Mouse (Mus musculus): ENCODE data around the gene Eras. TPM values are rescaled to one million over a fixed set of nuclear protein-coding genes. Genes with fewer than 3 reads are reported as not detected.
"Not testable (repeated sequence)": the region's sequence is repeated elsewhere in the genome, so short reads cannot be mapped to it uniquely, and the experiment has no call there.

The Eras gene
- total RNA-seq, 1 experiment from 2014 or later = not detected

- not testable (repeated sequence) for ATAC-seq (replicated peaks; ENCODE audit: low read depth, poor library complexity, severe bottlenecking)
Observed at GRCm38 (mm10) chrX:7917960-7918359, 10.4 kb downstream of the Eras start.

GRCm38 (mm10) chrX:7915669-7916068 lies 12.7 kb downstream of the Eras start:
- peak; percentile 87 for ATAC-seq (replicated peaks; ENCODE audit: low read depth, poor library complexity, severe bottlenecking)

- no peak for ATAC-seq (replicated peaks; ENCODE audit: low read depth, poor library complexity, severe bottlenecking)
Observed at GRCm38 (mm10) chrX:7910473-7910872, 17.9 kb downstream of the Eras start.

GRCm38 (mm10) chrX:7909242-7909641 lies 19.2 kb downstream of the Eras start, which contains the start of gene Gm10490:
TSS of gene Gm10490 (plus strand) at chrX:7909542.
- ATAC-seq (replicated peaks; ENCODE audit: low read depth, poor library complexity, severe bottlenecking) = not testable (repeated sequence)

- ATAC-seq (replicated peaks; ENCODE audit: low read depth, poor library complexity, severe bottlenecking) = no peak
Observed at GRCm38 (mm10) chrX:7907735-7908134, 20.7 kb downstream of the Eras start, which contains the start of gene Gm10491. TSS of gene Gm10491 (minus strand) at chrX:7907835.

GRCm38 (mm10) chrX:7904441-7904840 lies 24.0 kb downstream of the Eras start:
- ATAC-seq (replicated peaks; ENCODE audit: low read depth, poor library complexity, severe bottlenecking) = no peak

- ATAC-seq (replicated peaks; ENCODE audit: low read depth, poor library complexity, severe bottlenecking) = peak; percentile 95
Observed at GRCm38 (mm10) chrX:7898880-7899874, 29.2 kb downstream of the Eras start, which contains the start of the genes Pqbp1 and Timm17b. TSS of gene Pqbp1 (minus strand) at chrX:7899269. TSS of gene Timm17b (plus strand) at chrX:7899357.

GRCm38 (mm10) chrX:7898211-7898610 lies 30.2 kb downstream of the Eras start:
- no peak for ATAC-seq (replicated peaks; ENCODE audit: low read depth, poor library complexity, severe bottlenecking)

- ATAC-seq (replicated peaks; ENCODE audit: low read depth, poor library complexity, severe bottlenecking) = peak; percentile 85
Observed at GRCm38 (mm10) chrX:7883841-7884567, 44.4 kb downstream of the Eras start, which contains the start of gene Slc35a2. TSS of gene Slc35a2 (plus strand) at chrX:7884028.

- ATAC-seq (replicated peaks; ENCODE audit: low read depth, poor library complexity, severe bottlenecking) = peak; percentile 60
Observed at GRCm38 (mm10) chrX:7879819-7880218, 48.6 kb downstream of the Eras start.

- ATAC-seq (replicated peaks; ENCODE audit: low read depth, poor library complexity, severe bottlenecking) = no peak
Observed at GRCm38 (mm10) chrX:7878495-7878894, 49.9 kb downstream of the Eras start.

GRCm38 (mm10) chrX:7878007-7878419 lies 50.4 kb downstream of the Eras start, which contains the start of gene Pim2:
TSS of gene Pim2 (plus strand) at chrX:7878262.
- peak; percentile 91 for ATAC-seq (replicated peaks; ENCODE audit: low read depth, poor library complexity, severe bottlenecking)

Other genes with a start within 250 kb of the Eras start
- 0.68 TPM in 1 of 2 replicates, not detected in the other for gene Magix, start 247.4 kb downstream of the Eras start, total RNA-seq (2017)
- gene Gpkow, start 231.5 kb downstream of the Eras start, total RNA-seq (2017) = 19.6 and 22.4 TPM in 2 replicates
- 31.1 and 31.9 TPM in 2 replicates for gene Wdr45, start 214.3 kb downstream of the Eras start, total RNA-seq (2017)
- gene Gm45208, start 206.4 kb downstream of the Eras start, total RNA-seq (2017) = not detected in 2 replicates
- gene Praf2, start 200.2 kb downstream of the Eras start, total RNA-seq (2017) = 6.2 and 10.4 TPM in 2 replicates
- 5.2 and 6.8 TPM in 2 replicates for gene Ccdc120, start 177.7 kb downstream of the Eras start, total RNA-seq (2017)
- gene Tfe3, start 166.0 kb downstream of the Eras start, total RNA-seq (2017) = 7.1 and 10.1 TPM in 2 replicates
- 73.1 and 85.8 TPM in 2 replicates for gene Gripap1, start 138.8 kb downstream of the Eras start, total RNA-seq (2017)
- gene Kcnd1, start 106.3 kb downstream of the Eras start, total RNA-seq (2017) = 0.91 TPM in 1 of 2 replicates, not detected in the other
- gene Otud5, start 87.2 kb downstream of the Eras start, total RNA-seq (2017) = 57.0 and 57.9 TPM in 2 replicates
- 2.2 and 5.0 TPM in 2 replicates for gene Pim2, start 50.3 kb downstream of the Eras start, total RNA-seq (2017)
- gene Slc35a2, start 44.6 kb downstream of the Eras start, total RNA-seq (2017) = 10.5 and 13.2 TPM in 2 replicates
- gene Pqbp1, start 29.3 kb downstream of the Eras start, total RNA-seq (2017) = 156 and 162 TPM in 2 replicates
- gene Timm17b, start 29.2 kb downstream of the Eras start, total RNA-seq (2017) = 42.2 and 54.8 TPM in 2 replicates
- gene Gm10491, start 20.8 kb downstream of the Eras start, total RNA-seq (2017) = not detected in 2 replicates
- gene Gm10490, start 19.1 kb downstream of the Eras start, total RNA-seq (2017) = not detected in 2 replicates
- not detected in 2 replicates for gene Pcsk1n, start 8.8 kb downstream of the Eras start, total RNA-seq (2017)
- gene Hdac6, start 19.3 kb upstream of the Eras start, total RNA-seq (2017) = 11.0 and 13.1 TPM in 2 replicates
- gene Gata1, start 49.5 kb upstream of the Eras start, total RNA-seq (2017) = 46.7 and 51.4 TPM in 2 replicates
- not detected in 2 replicates for gene Glod5, start 89.9 kb upstream of the Eras start, total RNA-seq (2017)
- 60.0 and 70.0 TPM in 2 replicates for gene Suv39h1, start 146.2 kb upstream of the Eras start, total RNA-seq (2017)
- 68.8 and 74.5 TPM in 2 replicates for gene Was, start 161.9 kb upstream of the Eras start, total RNA-seq (2017)
- 25.8 and 29.6 TPM in 2 replicates for gene Wdr13, start 204.3 kb upstream of the Eras start, total RNA-seq (2017)
- gene Rbm3, start 217.3 kb upstream of the Eras start, total RNA-seq (2017) = 1,314 and 1,321 TPM in 2 replicates
- 5.2 and 7.3 TPM in 2 replicates for gene Tbc1d25, start 247.6 kb upstream of the Eras start, total RNA-seq (2017)